Mouse (Mus musculus): ENCODE data around the gene Tmie. TPM values are rescaled to one million over a fixed set of nuclear protein-coding genes. Genes with fewer than 3 reads are reported as not detected.

Gene Tmie
- polyA plus RNA-seq (2015; fragmentation: Nextera tagmentation; extraction: Ambion mirVana): 0.16 and 0.22 TPM in 2 replicates

DNA sequence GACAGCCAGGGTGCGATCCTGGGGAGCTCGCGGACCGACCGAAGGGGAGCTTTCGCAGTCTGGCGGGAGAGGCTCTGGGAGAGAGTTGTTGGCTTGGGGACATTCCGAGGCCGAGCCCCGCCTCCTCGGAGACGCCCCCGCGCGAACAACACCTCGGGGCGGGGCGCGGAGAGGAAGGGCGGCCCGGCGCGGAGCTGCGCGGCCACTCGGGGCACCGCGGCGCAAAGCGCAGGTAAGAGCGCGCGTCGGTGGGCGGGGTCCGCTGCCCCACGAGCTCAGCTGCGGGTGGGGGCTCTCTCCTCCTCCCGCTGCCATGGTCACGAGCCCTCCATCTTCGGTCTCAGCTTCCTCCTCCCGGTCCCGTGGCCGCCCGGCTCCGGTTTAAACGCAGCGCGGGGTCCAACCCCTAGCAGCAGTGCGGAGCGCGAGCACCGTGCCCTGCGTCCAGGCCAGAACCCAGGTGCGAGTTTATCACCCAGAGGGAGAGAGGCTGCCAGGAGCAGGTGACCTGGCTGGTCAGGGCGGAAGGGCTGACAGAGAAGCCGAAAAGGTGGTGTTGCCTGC lies at the start of gene Tmie:
Tmie (minus strand) TSS at position 116 of the 564 bp plus-strand sequence.
- peaks cover 18% of the 10 kb centered on the region for H3K4me1 ChIP-seq
- peak; percentile 38; the same call in 1 of the 2 replicates for ATAC-seq
- H3K27me3 ChIP-seq: peaks cover 53% of the 10 kb centered on the region
- H3K4me2 ChIP-seq: peak within 1 kb of the TSS; percentile 74
- WGBS: under 1% methylated on average over 57 of the region's 57 CpGs
- H3K4me3 ChIP-seq: peak within 1 kb of the TSS; percentile 45
- H3K27ac ChIP-seq: no peak within 1 kb of the TSS
- H3K9me3 ChIP-seq (replicated peaks): no peaks in the 10 kb centered on the region
- peak within 1 kb of the TSS; percentile 34 for H3K9ac ChIP-seq
- H3K36me3 ChIP-seq (ENCODE audit: poor library complexity, severe bottlenecking): no peaks in the 10 kb centered on the region

DNA sequence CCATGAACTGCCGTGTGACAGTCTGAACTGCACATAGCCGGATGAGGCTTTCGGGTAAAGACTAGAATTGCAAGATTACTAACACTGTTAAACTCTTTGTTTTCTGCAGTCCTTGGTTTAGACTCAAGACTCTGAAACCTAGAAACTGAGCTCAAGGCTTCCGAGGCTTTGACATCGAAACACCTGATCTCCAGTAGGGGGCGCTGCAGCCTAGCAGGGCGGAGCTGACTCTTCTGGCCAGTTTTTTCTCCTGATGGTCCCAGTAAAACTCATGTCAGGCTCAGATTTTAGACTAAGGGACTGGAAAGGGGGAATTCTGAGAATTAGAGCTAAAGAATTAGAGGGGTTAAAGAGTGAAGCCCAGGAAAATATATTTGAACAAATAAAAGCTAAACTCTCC lies 42.8 kb upstream of the Tmie start:
- Histone ChIP-seq H3K27me3 (no peaks in the 10 kb centered on the region), H3K27ac (no peak overlapping the region), H3K9ac (no peak overlapping the region), H3K4me1 (no peaks in the 10 kb centered on the region), H3K4me3 (no peak overlapping the region), H3K9me3 (replicated peaks) (no peaks in the 10 kb centered on the region), H3K4me2 (no peak overlapping the region), H3K36me3 (ENCODE audit: poor library complexity, severe bottlenecking) (no peaks in the 10 kb centered on the region)
- ATAC-seq: no peak
- WGBS: 21% methylated on average over 7 of the region's 7 CpGs

DNA sequence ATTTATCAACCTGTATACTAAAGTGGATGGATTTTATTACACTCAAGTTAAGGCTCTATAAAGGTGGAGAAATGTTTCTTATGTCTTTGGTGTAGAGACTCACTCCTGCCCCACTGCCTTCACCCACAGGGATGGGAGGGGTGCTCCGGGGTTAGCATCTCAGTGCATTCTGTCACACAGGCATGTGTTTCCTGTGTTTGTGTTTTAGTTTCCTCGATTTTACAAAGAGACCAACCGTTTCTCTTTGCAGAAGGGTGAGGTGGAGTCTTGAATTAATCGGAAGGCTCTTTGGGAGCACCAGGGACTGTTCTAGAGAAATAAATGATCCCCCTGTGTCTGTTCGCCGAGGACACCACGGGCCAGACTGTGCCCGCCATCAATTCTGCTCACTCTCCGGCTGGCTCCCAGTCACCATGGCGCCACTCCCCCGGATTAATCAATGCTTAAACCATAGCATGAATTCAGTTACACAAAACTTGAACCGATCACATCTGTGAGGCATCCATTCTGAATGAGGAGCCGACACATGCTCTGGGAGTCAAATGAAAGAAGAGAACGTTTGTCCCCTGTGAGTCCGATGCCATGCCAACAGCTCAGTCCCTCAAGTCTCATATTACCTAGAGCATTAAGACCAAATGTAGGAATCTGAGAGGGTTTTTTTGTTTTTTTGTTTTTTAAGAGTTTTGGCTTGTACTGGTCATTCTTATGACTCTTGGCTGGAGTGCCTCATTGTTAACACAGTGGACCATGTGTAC lies 40.9 kb upstream of the Tmie start:
- Histone ChIP-seq H3K4me1 (no peaks in the 10 kb centered on the region), H3K36me3 (ENCODE audit: poor library complexity, severe bottlenecking) (no peaks in the 10 kb centered on the region), H3K9ac (no peak overlapping the region), H3K9me3 (replicated peaks) (no peaks in the 10 kb centered on the region), H3K4me3 (no peak overlapping the region), H3K27me3 (no peaks in the 10 kb centered on the region), H3K4me2 (no peak overlapping the region), H3K27ac (no peak overlapping the region)
- WGBS: 71% methylated on average over 15 of the region's 15 CpGs
- ATAC-seq: no peak

DNA sequence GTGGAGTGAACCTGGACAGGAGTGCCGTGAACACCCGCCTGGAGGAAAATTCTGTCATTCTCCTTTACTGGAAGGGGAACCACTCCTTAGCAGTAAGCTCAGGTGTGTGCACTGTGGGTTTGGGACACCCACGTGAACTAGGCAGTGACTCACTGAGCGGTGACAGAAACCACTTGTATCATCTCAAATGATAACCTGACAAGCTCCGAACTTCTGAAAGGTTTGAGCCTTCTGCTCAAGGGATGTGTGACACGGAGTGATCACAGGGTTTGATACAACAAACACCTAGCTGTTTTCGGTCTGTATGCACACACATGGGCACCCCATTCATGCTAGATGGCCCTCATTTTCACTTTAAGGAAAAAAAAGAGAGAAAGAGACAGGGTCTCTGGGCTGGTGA lies 36.9 kb upstream of the Tmie start, which contains the start of gene Fam240a:
Fam240a (minus strand) TSS at position 76 of the 400 bp plus-strand sequence.
- WGBS: 90% methylated on average over 7 of the region's 7 CpGs
- no peaks in the 10 kb centered on the region for H3K4me1 ChIP-seq
- no peak within 1 kb of the TSS for H3K9ac ChIP-seq
- H3K27ac ChIP-seq: no peak within 1 kb of the TSS
- no peak within 1 kb of the TSS for H3K4me2 ChIP-seq
- H3K4me3 ChIP-seq: no peak within 1 kb of the TSS
- no peaks in the 10 kb centered on the region for H3K27me3 ChIP-seq
- H3K9me3 ChIP-seq (replicated peaks): no peaks in the 10 kb centered on the region
- ATAC-seq: no peak
- H3K36me3 ChIP-seq (ENCODE audit: poor library complexity, severe bottlenecking): no peaks in the 10 kb centered on the region

DNA sequence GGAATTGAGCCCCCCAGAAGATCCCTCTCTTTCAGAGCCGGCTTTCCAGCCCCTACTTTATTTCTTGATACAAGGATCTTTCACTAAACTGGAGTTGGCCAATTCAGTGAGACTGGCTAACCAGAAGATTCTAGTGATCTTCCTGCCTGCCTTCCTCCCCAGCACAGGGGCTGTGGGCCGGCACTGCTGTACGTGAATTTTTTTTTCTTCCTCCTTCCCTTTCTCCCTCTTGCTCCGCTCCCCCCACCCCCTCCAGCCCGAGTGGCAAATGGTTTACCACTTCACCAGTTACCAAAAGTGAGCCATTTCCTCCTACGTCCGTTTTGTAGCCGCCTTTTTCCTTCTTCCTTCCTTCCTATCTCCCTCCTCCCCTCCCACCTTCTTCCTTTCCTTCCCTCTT lies 35.6 kb upstream of the Tmie start:
- no peak overlapping the region for H3K27ac ChIP-seq
- no peaks in the 10 kb centered on the region for H3K9me3 ChIP-seq (replicated peaks)
- WGBS: 69% methylated on average over 8 of the region's 8 CpGs
- H3K36me3 ChIP-seq (ENCODE audit: poor library complexity, severe bottlenecking): no peaks in the 10 kb centered on the region
- H3K4me1 ChIP-seq: no peaks in the 10 kb centered on the region
- no peak overlapping the region for H3K9ac ChIP-seq
- H3K27me3 ChIP-seq: no peaks in the 10 kb centered on the region
- H3K4me2 ChIP-seq: no peak overlapping the region
- H3K4me3 ChIP-seq: no peak overlapping the region
- ATAC-seq: no peak

DNA sequence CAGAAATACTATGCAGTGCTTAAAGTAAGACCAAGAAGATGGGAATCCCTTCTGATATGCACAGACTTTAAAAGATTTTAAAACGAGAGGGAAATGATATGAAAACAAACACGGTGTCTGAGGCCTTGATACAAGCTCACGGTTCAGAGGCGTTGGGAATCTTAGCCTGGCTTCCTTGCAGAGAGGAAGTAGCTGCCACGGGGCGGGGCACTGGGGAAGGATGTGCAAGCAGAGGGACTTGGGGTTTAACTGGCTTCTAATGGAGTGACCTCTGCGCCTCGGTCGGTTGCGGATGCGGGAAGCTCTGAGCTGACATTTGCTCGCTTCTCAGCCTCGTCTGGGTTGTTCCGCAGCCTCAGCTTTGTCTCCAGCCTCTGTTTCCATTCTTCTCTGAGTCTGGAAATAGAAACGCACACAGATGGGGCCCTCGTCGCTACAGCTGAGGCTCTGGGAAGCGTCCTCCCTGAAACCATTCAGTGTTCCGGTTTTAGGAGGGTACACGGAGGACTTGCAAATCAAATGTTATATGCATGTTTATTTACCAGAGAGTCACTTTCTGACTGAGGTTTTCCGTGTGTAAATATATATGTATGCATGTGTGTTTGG lies 34.8 kb upstream of the Tmie start:
- no peak overlapping the region for H3K4me2 ChIP-seq
- no peak overlapping the region for H3K4me3 ChIP-seq
- H3K36me3 ChIP-seq (ENCODE audit: poor library complexity, severe bottlenecking): no peaks in the 10 kb centered on the region
- no peak for ATAC-seq
- no peaks in the 10 kb centered on the region for H3K9me3 ChIP-seq (replicated peaks)
- no peak overlapping the region for H3K27ac ChIP-seq
- WGBS: 60% methylated on average over 21 of the region's 21 CpGs
- H3K27me3 ChIP-seq: no peaks in the 10 kb centered on the region
- no peaks in the 10 kb centered on the region for H3K4me1 ChIP-seq
- no peak overlapping the region for H3K9ac ChIP-seq

DNA sequence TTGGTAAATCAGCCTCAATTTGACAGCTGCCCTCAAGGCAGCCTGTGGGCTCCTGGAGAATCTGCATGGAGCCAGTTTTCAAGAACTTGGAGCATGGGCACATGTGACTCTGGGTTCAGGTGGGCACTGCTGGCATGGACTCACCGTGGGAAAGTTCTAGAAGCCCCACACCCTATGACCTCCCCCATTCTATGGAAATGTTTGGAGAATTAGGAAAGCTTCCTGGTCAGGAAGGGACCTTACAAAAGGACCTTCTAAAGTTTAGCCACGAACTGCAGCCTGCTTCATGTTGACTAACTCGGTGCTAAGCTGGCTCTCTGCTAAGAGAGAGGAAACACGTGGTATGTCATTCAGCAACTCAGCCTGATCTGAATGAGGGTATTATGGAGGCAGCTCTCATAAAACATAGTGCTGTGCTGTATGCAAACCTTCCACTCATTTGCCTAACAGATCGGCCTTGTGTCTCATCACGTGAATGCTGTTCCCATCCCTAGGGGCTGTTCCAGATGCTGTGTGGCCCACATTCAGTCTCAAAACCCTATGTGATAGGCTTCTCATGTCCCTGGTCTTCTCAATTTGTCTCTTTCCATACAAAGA lies 29.6 kb upstream of the Tmie start:
- 79% methylated on average over 6 of the region's 6 CpGs for WGBS
- Histone ChIP-seq H3K36me3 (ENCODE audit: poor library complexity, severe bottlenecking) (no peaks in the 10 kb centered on the region), H3K4me2 (no peak overlapping the region), H3K27me3 (no peaks in the 10 kb centered on the region; the same call in 1 of the 2 replicates), H3K9me3 (replicated peaks) (no peaks in the 10 kb centered on the region), H3K27ac (no peak overlapping the region), H3K9ac (no peak overlapping the region), H3K4me3 (no peak overlapping the region), H3K4me1 (no peaks in the 10 kb centered on the region)
- ATAC-seq: no peak

DNA sequence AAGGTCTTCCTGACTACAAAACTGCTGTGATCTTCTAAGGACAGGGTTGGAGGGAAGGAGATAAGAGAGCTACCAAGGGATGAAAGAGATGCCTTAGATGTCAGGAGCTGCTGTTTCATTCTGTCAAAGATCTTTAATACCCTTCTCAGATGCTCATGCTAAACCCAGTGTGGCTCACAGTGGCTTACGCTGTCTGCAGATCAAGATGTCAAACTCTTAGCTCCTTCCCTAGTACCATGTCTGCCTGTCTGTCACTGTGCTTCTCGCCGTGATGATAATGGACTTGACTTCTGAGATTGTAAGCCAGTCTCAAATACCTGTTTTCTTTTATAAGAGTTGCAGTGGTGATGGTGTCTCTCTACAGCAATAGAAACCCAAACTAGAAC lies 28.7 kb upstream of the Tmie start:
- no peak overlapping the region for H3K4me2 ChIP-seq
- no peak overlapping the region for H3K27ac ChIP-seq
- no peak overlapping the region for H3K9ac ChIP-seq
- H3K9me3 ChIP-seq (replicated peaks): no peaks in the 10 kb centered on the region
- H3K36me3 ChIP-seq (ENCODE audit: poor library complexity, severe bottlenecking): no peaks in the 10 kb centered on the region
- no peak overlapping the region for H3K4me3 ChIP-seq
- no peaks in the 10 kb centered on the region for H3K4me1 ChIP-seq
- ATAC-seq: no peak
- H3K27me3 ChIP-seq: no peaks in the 10 kb centered on the region; the same call in 1 of the 2 replicates
- WGBS: over 99% methylated on average over 3 of the region's 3 CpGs

DNA sequence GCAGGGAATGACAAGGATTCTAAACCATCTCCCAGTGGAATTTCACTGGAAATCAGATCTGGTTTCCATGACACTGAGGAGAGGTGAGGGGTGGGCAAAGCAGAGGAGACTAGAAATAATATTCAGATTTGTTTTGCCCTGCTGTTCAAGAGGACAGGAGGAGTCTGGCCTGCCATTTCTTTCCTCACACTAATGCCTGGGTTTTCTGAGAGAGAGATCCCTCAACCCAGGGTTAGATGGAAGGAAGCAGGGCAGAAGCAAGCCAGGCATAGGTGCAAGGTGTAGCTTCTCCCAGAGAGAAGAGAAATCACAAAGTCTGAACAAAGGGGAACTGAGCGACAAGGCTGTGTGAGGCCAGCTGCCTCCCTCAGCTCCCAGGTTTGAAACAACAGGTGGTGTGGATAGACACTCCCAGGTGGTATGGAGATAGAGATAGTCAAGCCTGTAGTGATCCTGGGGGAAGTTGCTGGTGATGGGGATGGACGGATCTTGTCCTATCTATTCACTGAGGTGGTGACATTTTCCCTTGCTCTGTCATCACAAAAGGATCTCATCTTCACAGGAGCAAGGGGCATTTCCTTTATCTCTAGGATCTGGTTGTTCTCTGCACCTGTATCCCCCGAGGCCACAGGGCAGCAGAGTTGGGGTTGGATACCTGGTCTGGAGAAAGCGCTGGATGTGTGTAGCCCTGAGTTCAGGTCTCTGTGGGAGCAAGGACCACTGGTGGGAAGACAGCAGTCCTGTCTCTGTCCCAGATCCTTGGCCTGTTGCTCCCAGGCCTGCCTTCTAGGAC lies 28.1 kb upstream of the Tmie start:
- no peak for ATAC-seq
- no peaks in the 10 kb centered on the region for H3K4me1 ChIP-seq
- no peaks in the 10 kb centered on the region; the same call in 1 of the 2 replicates for H3K27me3 ChIP-seq
- H3K9me3 ChIP-seq (replicated peaks): no peaks in the 10 kb centered on the region
- no peak overlapping the region for H3K4me2 ChIP-seq
- no peak overlapping the region for H3K4me3 ChIP-seq
- no peak overlapping the region for H3K9ac ChIP-seq
- no peak overlapping the region for H3K27ac ChIP-seq
- 82% methylated on average over 4 of the region's 4 CpGs for WGBS
- H3K36me3 ChIP-seq (ENCODE audit: poor library complexity, severe bottlenecking): no peaks in the 10 kb centered on the region

DNA sequence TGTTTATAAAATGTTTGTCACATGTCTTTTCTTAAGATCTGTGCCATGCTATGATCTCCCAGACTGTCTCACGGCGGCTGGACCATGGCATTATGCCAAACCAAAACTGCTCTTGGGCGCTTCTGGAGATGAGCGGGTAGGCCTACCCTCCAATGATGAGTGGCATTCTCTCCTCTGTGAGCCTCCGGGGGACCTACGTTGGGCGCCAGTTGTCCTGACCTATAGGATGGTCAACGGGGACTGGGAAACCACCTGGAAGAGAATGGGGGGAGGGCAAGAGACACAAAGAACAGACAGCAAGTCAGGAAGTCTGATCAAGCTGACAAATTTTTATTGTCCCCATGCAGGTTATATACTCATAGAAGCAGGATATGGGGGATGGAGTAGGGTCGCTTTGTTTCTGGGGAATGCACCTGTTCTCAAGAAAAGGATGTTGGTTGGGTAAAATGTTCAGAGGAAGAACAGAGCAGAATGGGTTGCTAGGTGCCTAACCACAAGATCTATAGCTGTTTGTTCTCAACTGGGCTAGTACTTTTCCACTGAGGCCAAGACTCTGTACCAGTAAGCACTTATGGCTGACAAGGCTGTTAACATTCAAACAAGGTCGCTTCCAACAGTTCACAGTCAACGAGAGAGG lies 27.4 kb upstream of the Tmie start:
- no peak for ATAC-seq
- WGBS: 94% methylated on average over 11 of the region's 11 CpGs
- Histone ChIP-seq H3K9me3 (replicated peaks) (no peaks in the 10 kb centered on the region), H3K9ac (no peak overlapping the region), H3K4me1 (no peaks in the 10 kb centered on the region), H3K36me3 (ENCODE audit: poor library complexity, severe bottlenecking) (no peaks in the 10 kb centered on the region), H3K27ac (no peak overlapping the region), H3K4me2 (no peak overlapping the region), H3K4me3 (no peak overlapping the region), H3K27me3 (no peaks in the 10 kb centered on the region; the same call in 1 of the 2 replicates)

DNA sequence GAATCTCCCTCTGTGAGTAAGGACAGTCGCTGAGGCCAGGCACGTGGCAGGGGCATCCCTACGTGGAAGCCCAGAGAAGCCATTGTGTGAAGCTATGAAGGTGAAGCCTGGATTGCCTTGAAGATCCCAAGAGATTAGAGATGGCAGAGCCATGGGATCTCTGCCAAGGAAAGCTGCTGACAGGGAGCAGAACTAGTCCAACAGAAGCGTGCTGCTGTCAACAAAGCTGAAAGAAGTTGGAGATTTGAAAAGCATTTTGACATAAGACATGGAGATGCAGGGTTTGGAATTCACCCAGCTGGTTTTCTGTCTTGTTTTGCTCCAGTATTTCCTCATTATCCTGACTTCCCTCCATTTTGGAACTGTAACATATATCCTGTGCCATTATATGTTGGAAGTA lies 22.4 kb upstream of the Tmie start:
- no peak overlapping the region for H3K4me2 ChIP-seq
- ATAC-seq: no peak
- WGBS: 84% methylated on average over 4 of the region's 4 CpGs
- H3K27me3 ChIP-seq: no peaks in the 10 kb centered on the region; the same call in 1 of the 2 replicates
- H3K4me3 ChIP-seq: no peak overlapping the region
- H3K4me1 ChIP-seq: no peaks in the 10 kb centered on the region
- H3K9ac ChIP-seq: no peak overlapping the region
- H3K36me3 ChIP-seq (ENCODE audit: poor library complexity, severe bottlenecking): no peaks in the 10 kb centered on the region
- no peaks in the 10 kb centered on the region for H3K9me3 ChIP-seq (replicated peaks)
- H3K27ac ChIP-seq: no peak overlapping the region

Measured in forebrain, embryonic 13.5 days (tissue).